Mouse (Mus musculus) megakaryocyte, embryonic 14.5 days (primary cell): ENCODE results near the gene Nlrc3.

Experiments
- FLI1 ChIP-seq: IDR thresholded peaks from 2 replicates; pipeline ENCODE4 v1.6.1; 2012; ENCODE audit warnings: low read length, inconsistent platforms, mixed read lengths
- GATA1 ChIP-seq: IDR thresholded peaks from 3 replicates; pipeline ENCODE4 v1.6.1; 2012; ENCODE audit warnings: mixed read lengths, low read length, inconsistent platforms, borderline replicate concordance

DNA sequence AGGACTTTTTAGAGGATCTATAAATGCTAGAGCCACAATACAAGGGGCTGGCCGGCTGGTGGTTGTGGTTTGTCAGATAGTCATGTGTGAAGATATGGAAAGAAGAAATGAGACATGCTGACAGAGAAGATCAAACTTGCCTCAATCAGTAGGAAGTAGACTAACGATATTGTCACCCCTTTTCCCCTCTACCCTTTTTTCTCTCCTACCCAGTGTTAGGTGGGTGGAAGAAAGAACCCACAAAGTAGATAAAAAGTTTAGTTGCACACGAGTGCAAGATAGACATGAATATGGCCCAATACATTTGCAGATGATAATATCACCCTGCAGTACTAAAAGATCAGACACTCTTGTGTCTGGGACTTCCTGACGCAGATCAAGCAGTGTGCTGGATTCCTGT is 12.0 kb upstream of the Nlrc3 start:
- TF ChIP-seq GATA1, result no peak
- no peak for TF ChIP-seq FLI1
